Mouse (Mus musculus) midbrain, embryonic 14.5 days (tissue): ENCODE results near the gene Vmn1r119. TPM values are rescaled to one million over a fixed set of nuclear protein-coding genes. Genes with fewer than 3 reads are reported as not detected.
"Not testable (repeated sequence)": the region's sequence is repeated elsewhere in the genome, so short reads cannot be mapped to it uniquely, and the experiment has no call there.

Experiments used
- ATAC-seq: fragments of 200-750 bp; cut with Nextera tagmentation; 2 replicates; pipeline ENCODE4 v1.8.0; 2017; ENCODE audit warnings: moderate number of reproducible peaks, moderate library complexity; ENCODE audit not compliant: low FRiP score, low TSS enrichment
- DNase-seq: peaks from one replicate; pipeline ENCODE4 v3.0.0-alpha.2; 2015
- H3K27ac ChIP-seq: fragments of 300-500 bp; sonication (generic); replicated peaks from 2 replicates; pipeline ENCODE4 v1.5.1; 2014; ENCODE audit warnings: mild to moderate bottlenecking, low read depth, low read length, moderate library complexity
- H3K27me3 ChIP-seq: fragments of 300-500 bp; sonication (generic); 2 replicates; pipeline ENCODE4 v1.6.1; 2014; ENCODE audit warnings: low read length, control low read depth, mixed read lengths; ENCODE audit not compliant: control insufficient read depth, insufficient read depth
- H3K36me3 ChIP-seq: fragments of 300-500 bp; sonication (generic); 2 replicates; pipeline ENCODE4 v1.6.1; 2014; ENCODE audit warnings: low read length, control low read depth; ENCODE audit not compliant: control insufficient read depth, insufficient read depth
- H3K4me1 ChIP-seq: fragments of 300-500 bp; sonication (generic); 2 replicates; pipeline ENCODE4 v1.6.1; 2014; ENCODE audit warnings: mild to moderate bottlenecking, antibody characterized with exemption, low read length, control low read depth; ENCODE audit not compliant: control insufficient read depth, insufficient read depth
- H3K4me2 ChIP-seq: fragments of 300-500 bp; sonication (generic); 2 replicates; pipeline ENCODE4 v1.6.1; 2014; ENCODE audit warnings: mild to moderate bottlenecking, low read length, moderate library complexity
- H3K4me3 ChIP-seq: fragments of 300-500 bp; sonication (generic); replicated peaks from 2 replicates; pipeline ENCODE4 v1.5.1; 2014; ENCODE audit warnings: low read depth, low read length
- H3K9ac ChIP-seq: fragments of 300-500 bp; sonication (generic); replicated peaks from 2 replicates; pipeline ENCODE4 v1.6.1; 2014; ENCODE audit warnings: mild to moderate bottlenecking, low read length, moderate library complexity
- H3K9me3 ChIP-seq: fragments of 300-500 bp; sonication (generic); 2 replicates; pipeline ENCODE4 v1.6.1; 2016; ENCODE audit warnings: low read length, control low read depth, mixed read lengths; ENCODE audit not compliant: control insufficient read depth
- WGBS: fragments of 180-500 bp; shearing (Covaris S2); extraction: QIAGEN DNeasy Blood & Tissue Kit; methylation state at CpG from one replicate; pipeline ENCODE4 v1.1.7; 2014; 5-methylcytosine and 5-hydroxymethylcytosine counted together
- polyA plus RNA-seq: library from polyadenylated mRNA; unstranded; fragments of >200 nt; fragmentation: Nextera tagmentation; extraction: Ambion mirVana; gene quantifications from 2 replicates; pipeline ENCODE4 v1.2.1, GENCODE M21; 2014

Gene Vmn1r119
- polyA plus RNA-seq: not detected in 2 replicates

- not testable (repeated sequence) for H3K9ac ChIP-seq, H3K9me3 ChIP-seq, H3K4me2 ChIP-seq, H3K27ac ChIP-seq, H3K4me1 ChIP-seq, H3K36me3 ChIP-seq, ATAC-seq, H3K27me3 ChIP-seq, DNase-seq, H3K4me3 ChIP-seq
- no CpG with 5 or more reads among the region's 2 CpGs for WGBS
Measured at GRCm38 (mm10) chr7:21012355-21012754, at the start of gene Vmn1r119. Gene Vmn1r119, minus strand, starts transcription at chr7:21012455.

GRCm38 (mm10) chr7:21053684-21054083, 41.4 kb upstream of the Vmn1r119 start, which contains the start of gene Vmn1r120:
Gene Vmn1r120, minus strand, starts transcription at chr7:21053784.
- 82% methylated on average over 1 of the region's 1 CpGs for WGBS
- not testable (repeated sequence) for H3K4me1 ChIP-seq, H3K27me3 ChIP-seq, H3K36me3 ChIP-seq, H3K9me3 ChIP-seq, H3K9ac ChIP-seq, H3K27ac ChIP-seq, DNase-seq, H3K4me3 ChIP-seq, H3K4me2 ChIP-seq, ATAC-seq

Other genes with a start within 250 kb of the Vmn1r119 start
- not detected in 2 replicates for gene Vmn1r112, start 241.3 kb downstream of the Vmn1r119 start, polyA plus RNA-seq
- gene Vmn1r113, start 225.2 kb downstream of the Vmn1r119 start, polyA plus RNA-seq: not detected in 2 replicates
- not detected in 2 replicates for gene Vmn1r114, start 200.3 kb downstream of the Vmn1r119 start, polyA plus RNA-seq
- not detected in 2 replicates for gene Vmn1r115, start 167.5 kb downstream of the Vmn1r119 start, polyA plus RNA-seq
- not detected in 2 replicates for gene Vmn1r116, start 140.2 kb downstream of the Vmn1r119 start, polyA plus RNA-seq
- gene Vmn1r117, start 128.3 kb downstream of the Vmn1r119 start, polyA plus RNA-seq: not detected in 2 replicates
- gene Vmn1r118, start 100.1 kb downstream of the Vmn1r119 start, polyA plus RNA-seq: not detected in 2 replicates
- not detected in 2 replicates for gene Vmn1r120, start 41.3 kb upstream of the Vmn1r119 start, polyA plus RNA-seq
- not detected in 2 replicates for gene Vmn1r121, start 86.1 kb upstream of the Vmn1r119 start, polyA plus RNA-seq
- gene Vmn1r122, start 121.7 kb upstream of the Vmn1r119 start, polyA plus RNA-seq: not detected in 2 replicates
- not detected in 2 replicates for gene Vmn1r123, start 149.7 kb upstream of the Vmn1r119 start, polyA plus RNA-seq
- not detected in 2 replicates for gene Gm5157, start 178.0 kb upstream of the Vmn1r119 start, polyA plus RNA-seq
- gene Vmn1r124, start 248.2 kb upstream of the Vmn1r119 start, polyA plus RNA-seq: not detected in 2 replicates